Mouse (Mus musculus): ENCODE measurements around the gene Timm13. TPM values are rescaled to one million over a fixed set of nuclear protein-coding genes. Genes with fewer than 3 reads are reported as not detected.

The Timm13 gene
- polyA plus RNA-seq, 1 experiment from 2014 or later, result 305 TPM

- Histone ChIP-seq H3K27ac (peak overlapping the region; percentile 66), H3K36me3 (no peaks in the 10 kb centered on the region), H3K9me3 (replicated peaks) (no peaks in the 10 kb centered on the region), H3K4me1 (peaks cover 61% of the 10 kb centered on the region), H3K27me3 (peaks cover 62% of the 10 kb centered on the region), H3K4me3 (peak overlapping the region; percentile 34), H3K4me2 (replicated peaks) (peak overlapping the region; percentile 70), H3K9ac (peak overlapping the region; percentile 49)
- WGBS, result 8% methylated on average over 15 of the region's 15 CpGs
- ATAC-seq (ENCODE audit: low FRiP score), result peak; percentile 59
Observed at GRCm38 (mm10) chr10:80938831-80939550, 38.2 kb upstream of the Timm13 start.

- H3K36me3 ChIP-seq, result no peaks in the 10 kb centered on the region
- ATAC-seq (ENCODE audit: low FRiP score), result no peak
- no peaks in the 10 kb centered on the region for H3K9me3 ChIP-seq (replicated peaks)
- 30% methylated on average over 8 of the region's 8 CpGs for WGBS
- H3K4me3 ChIP-seq, result no peak overlapping the region
- peaks cover 71% of the 10 kb centered on the region for H3K27me3 ChIP-seq
- no peak overlapping the region for H3K9ac ChIP-seq
- H3K4me2 ChIP-seq (replicated peaks), result no peak overlapping the region
- peaks cover 75% of the 10 kb centered on the region for H3K4me1 ChIP-seq
- peak overlapping the region; percentile 52; the same call in 1 of the 2 replicates for H3K27ac ChIP-seq
Observed at GRCm38 (mm10) chr10:80937646-80938045, 36.9 kb upstream of the Timm13 start.

GRCm38 (mm10) chr10:80936810-80937164, 36.0 kb upstream of the Timm13 start:
- ATAC-seq (ENCODE audit: low FRiP score), result no peak
- no peak overlapping the region; the same call in 1 of the 2 replicates for H3K27ac ChIP-seq
- H3K4me1 ChIP-seq, result peaks cover 83% of the 10 kb centered on the region
- peak overlapping the region; percentile 54 for H3K9ac ChIP-seq
- H3K4me3 ChIP-seq, result peak overlapping the region; percentile 29
- H3K36me3 ChIP-seq, result no peaks in the 10 kb centered on the region
- peak overlapping the region; percentile 51 for H3K4me2 ChIP-seq (replicated peaks)
- no peaks in the 10 kb centered on the region for H3K9me3 ChIP-seq (replicated peaks)
- WGBS, result 16% methylated on average over 6 of the region's 6 CpGs
- H3K27me3 ChIP-seq, result peaks cover 76% of the 10 kb centered on the region

- ATAC-seq (ENCODE audit: low FRiP score), result peak; percentile 33; the same call in 1 of the 2 replicates
Observed at GRCm38 (mm10) chr10:80936135-80936809, 35.5 kb upstream of the Timm13 start.

GRCm38 (mm10) chr10:80935698-80936097, 34.9 kb upstream of the Timm13 start:
- peaks cover 79% of the 10 kb centered on the region for H3K27me3 ChIP-seq
- peak overlapping the region; percentile 51 for H3K4me2 ChIP-seq (replicated peaks)
- no peaks in the 10 kb centered on the region for H3K36me3 ChIP-seq
- H3K9ac ChIP-seq, result no peak overlapping the region
- no peaks in the 10 kb centered on the region for H3K9me3 ChIP-seq (replicated peaks)
- H3K27ac ChIP-seq, result peak overlapping the region; percentile 78
- peaks cover 93% of the 10 kb centered on the region for H3K4me1 ChIP-seq
- WGBS, result 5% methylated on average over 17 of the region's 17 CpGs
- H3K4me3 ChIP-seq, result peak overlapping the region; percentile 29; the same call in 1 of the 2 replicates
- no peak for ATAC-seq (ENCODE audit: low FRiP score)

More at GRCm38 (mm10) chr10:80936135-80936809, 35.5 kb upstream of the Timm13 start:
- Histone ChIP-seq H3K4me3 (peak overlapping the region; percentile 29), H3K36me3 (no peaks in the 10 kb centered on the region), H3K4me2 (replicated peaks) (peak overlapping the region; percentile 51), H3K9me3 (replicated peaks) (no peaks in the 10 kb centered on the region), H3K4me1 (peaks cover 89% of the 10 kb centered on the region), H3K27me3 (peaks cover 78% of the 10 kb centered on the region), H3K9ac (peak overlapping the region; percentile 54), H3K27ac (peak overlapping the region; percentile 78)
- 1% methylated on average over 37 of the region's 37 CpGs for WGBS

GRCm38 (mm10) chr10:80935241-80935640, 34.5 kb upstream of the Timm13 start:
- H3K9ac ChIP-seq, result no peak overlapping the region
- H3K27ac ChIP-seq, result no peak overlapping the region
- H3K36me3 ChIP-seq, result no peaks in the 10 kb centered on the region
- WGBS, result 2% methylated on average over 3 of the region's 3 CpGs
- H3K9me3 ChIP-seq (replicated peaks), result no peaks in the 10 kb centered on the region
- H3K27me3 ChIP-seq, result peaks cover 83% of the 10 kb centered on the region
- H3K4me3 ChIP-seq, result 0 out of 2 replicates have a peak overlapping the region, but pooled peaks have one; percentile 29
- peaks cover 94% of the 10 kb centered on the region for H3K4me1 ChIP-seq
- ATAC-seq (ENCODE audit: low FRiP score), result no peak
- H3K4me2 ChIP-seq (replicated peaks), result peak overlapping the region; percentile 51

GRCm38 (mm10) chr10:80934136-80934985, 33.6 kb upstream of the Timm13 start:
- Histone ChIP-seq H3K9ac (no peak overlapping the region), H3K27ac (no peak overlapping the region), H3K36me3 (no peaks in the 10 kb centered on the region), H3K4me1 (peaks cover 90% of the 10 kb centered on the region), H3K4me3 (no peak overlapping the region), H3K4me2 (replicated peaks) (0 out of 2 replicates have a peak overlapping the region, but pooled peaks have one; percentile 35), H3K27me3 (peaks cover 85% of the 10 kb centered on the region), H3K9me3 (replicated peaks) (no peaks in the 10 kb centered on the region)
- WGBS, result 35% methylated on average over 14 of the region's 14 CpGs
- ATAC-seq (ENCODE audit: low FRiP score), result no peak

GRCm38 (mm10) chr10:80933421-80933979, 32.7 kb upstream of the Timm13 start:
- no peak for ATAC-seq (ENCODE audit: low FRiP score)
- peak overlapping the region; percentile 35 for H3K4me2 ChIP-seq (replicated peaks)
- H3K9ac ChIP-seq, result no peak overlapping the region
- H3K4me3 ChIP-seq, result peak overlapping the region; percentile 45; the same call in 1 of the 2 replicates
- H3K4me1 ChIP-seq, result peaks cover 88% of the 10 kb centered on the region
- peaks cover 84% of the 10 kb centered on the region for H3K27me3 ChIP-seq
- 3% methylated on average over 21 of the region's 21 CpGs for WGBS
- no peaks in the 10 kb centered on the region for H3K36me3 ChIP-seq
- no peak overlapping the region for H3K27ac ChIP-seq
- no peaks in the 10 kb centered on the region for H3K9me3 ChIP-seq (replicated peaks)

GRCm38 (mm10) chr10:80932700-80933420, 32.1 kb upstream of the Timm13 start:
- H3K9ac ChIP-seq, result 0 out of 2 replicates have a peak overlapping the region, but pooled peaks have one; percentile 27

GRCm38 (mm10) chr10:80932206-80932605, 31.4 kb upstream of the Timm13 start:
- peaks cover 77% of the 10 kb centered on the region for H3K4me1 ChIP-seq
- H3K9me3 ChIP-seq (replicated peaks), result no peaks in the 10 kb centered on the region
- peak overlapping the region; percentile 45 for H3K4me3 ChIP-seq
- H3K27me3 ChIP-seq, result peaks cover 71% of the 10 kb centered on the region
- H3K4me2 ChIP-seq (replicated peaks), result peak overlapping the region; percentile 75
- no peak for ATAC-seq (ENCODE audit: low FRiP score)
- WGBS, result under 1% methylated on average over 20 of the region's 20 CpGs
- no peak overlapping the region for H3K27ac ChIP-seq
- H3K36me3 ChIP-seq, result no peaks in the 10 kb centered on the region
- H3K9ac ChIP-seq, result no peak overlapping the region

More at GRCm38 (mm10) chr10:80932700-80933420, 32.1 kb upstream of the Timm13 start:
- H3K4me3 ChIP-seq, result peak overlapping the region; percentile 45
- H3K9me3 ChIP-seq (replicated peaks), result no peaks in the 10 kb centered on the region
- peaks cover 78% of the 10 kb centered on the region for H3K27me3 ChIP-seq
- peaks cover 83% of the 10 kb centered on the region for H3K4me1 ChIP-seq
- H3K27ac ChIP-seq, result no peak overlapping the region
- no peak for ATAC-seq (ENCODE audit: low FRiP score)
- no peaks in the 10 kb centered on the region for H3K36me3 ChIP-seq
- WGBS, result 1% methylated on average over 17 of the region's 17 CpGs
- H3K4me2 ChIP-seq (replicated peaks), result peak overlapping the region; percentile 75

GRCm38 (mm10) chr10:80931695-80932094, 30.9 kb upstream of the Timm13 start:
- H3K4me3 ChIP-seq, result peak overlapping the region; percentile 45
- H3K4me1 ChIP-seq, result peaks cover 71% of the 10 kb centered on the region
- WGBS, result under 1% methylated on average over 26 of the region's 26 CpGs
- ATAC-seq (ENCODE audit: low FRiP score), result no peak
- peaks cover 66% of the 10 kb centered on the region for H3K27me3 ChIP-seq
- H3K9me3 ChIP-seq (replicated peaks), result no peaks in the 10 kb centered on the region
- no peaks in the 10 kb centered on the region for H3K36me3 ChIP-seq
- H3K27ac ChIP-seq, result no peak overlapping the region
- no peak overlapping the region for H3K9ac ChIP-seq
- peak overlapping the region; percentile 75 for H3K4me2 ChIP-seq (replicated peaks)
